Comparison of ENCODE assay signal across 8 mouse cellular contexts in the genomic region with DNA sequence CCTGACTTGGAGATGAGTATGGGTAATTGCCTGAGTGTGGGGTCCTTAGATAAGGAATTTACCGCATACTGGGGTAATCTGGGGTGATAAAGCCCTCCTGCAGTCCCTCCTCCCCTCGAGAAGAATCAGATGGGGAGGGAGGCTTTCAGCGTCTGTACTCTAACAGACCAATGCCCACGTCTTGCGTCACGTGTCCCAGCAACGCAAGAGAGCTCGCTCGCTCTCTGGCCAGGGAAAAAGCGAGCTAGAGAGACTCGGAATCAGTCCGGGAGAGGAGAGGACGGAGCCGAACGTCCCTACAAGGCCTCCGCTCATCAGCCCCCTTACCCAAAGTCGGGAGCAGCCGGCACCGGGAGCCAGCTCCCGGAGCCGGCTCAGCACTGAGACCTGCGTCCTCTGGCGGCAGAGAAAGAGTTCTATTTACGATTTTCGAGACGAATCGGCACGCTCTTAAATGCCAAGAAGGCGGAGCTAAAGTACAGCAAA. TPM values are rescaled to one million over a fixed set of nuclear protein-coding genes. Genes with fewer than 3 reads are reported as not detected.
DNase-seq lines count a peak whose midpoint lies in the region; ATAC-seq lines count a peak whose summit lies in the region.

No protein-coding gene starts in this region.

- H3K27me3 ChIP-seq in midbrain, embryonic 11.5 days (ENCODE audit: control insufficient read depth, insufficient read depth, low read length): peaks cover 33% of the 10 kb centered on the region

- ATAC-seq in granulocyte monocyte progenitor cell, adult 5-6 weeks (replicated peaks; ENCODE audit: poor library complexity, severe bottlenecking): peak; percentile 43
- ATAC-seq in midbrain, embryonic 11.5 days (ENCODE audit: low FRiP score): no peak

- peak overlapping the region; percentile 59; the same call in 1 of the 2 replicates for H3K4me2 ChIP-seq in midbrain, embryonic 11.5 days

- H3K9ac ChIP-seq in midbrain, embryonic 11.5 days (ENCODE audit: low read length): no peak overlapping the region

- peak; percentile 84 for DNase-seq in heart, adult 11 months
- DNase-seq in heart, postnatal 25 days (ENCODE audit: low spot score): no peak
- DNase-seq in adipocyte (ENCODE audit: low spot score): peak; percentile 50
- peak; percentile 58 to 59 for DNase-seq in kidney, postnatal 4 days
- peak; percentile 92 for DNase-seq in midbrain, embryonic 11.5 days (ENCODE audit: low spot score, missing footprints)
- DNase-seq in spleen, adult 18-20 months: no peak
- DNase-seq in left cerebral cortex, postnatal 4 days: no peak

- H3K4me1 ChIP-seq in midbrain, embryonic 11.5 days (ENCODE audit: control insufficient read depth, insufficient read depth, low read length): peaks cover 9% of the 10 kb centered on the region

- H3K36me3 ChIP-seq in midbrain, embryonic 11.5 days (ENCODE audit: control insufficient read depth, insufficient read depth, low read length): no peaks in the 10 kb centered on the region

- intact Hi-C loops in heart, postnatal 25 days (cut with DNase I): no loop called here
- intact Hi-C loops in left cerebral cortex, postnatal 4 days (cut with DNase I): loop anchor here (10.0 kb wide), 1 partner anchor 562 kb away; a partner anchor contains a TSS

- H3K9me3 ChIP-seq in midbrain, embryonic 11.5 days (ENCODE audit: control insufficient read depth, low read length): peaks cover 21% of the 10 kb centered on the region

- H3K27ac ChIP-seq in midbrain, embryonic 11.5 days (ENCODE audit: low read depth, low read length): no peak overlapping the region

- H3K4me3 ChIP-seq in midbrain, embryonic 11.5 days (ENCODE audit: low read depth, low read length): no peak overlapping the region

- 52% methylated on average over 29 of the region's 29 CpGs for WGBS in midbrain, embryonic 11.5 days

RNA-seq across cellular contexts. Expression of a gene that starts 13.0 kb away (rescaled TPM):
- total RNA-seq in heart, postnatal 25 days (2021): 1,000 to 10,000 TPM; 1,170 to 1,213 TPM
- 447 and 478 TPM in 2 replicates for total RNA-seq in granulocyte monocyte progenitor cell, adult 5-6 weeks (2014; fragmentation: Nextera tagmentation)
- 212 and 260 TPM in 2 replicates for total RNA-seq in granulocyte monocyte progenitor cell, adult 5-6 weeks (2017)
- polyA plus RNA-seq in midbrain, embryonic 11.5 days (2014; fragmentation: Nextera tagmentation; extraction: Ambion mirVana): 1,087 and 1,162 TPM in 2 replicates
- total RNA-seq in left cerebral cortex, postnatal 4 days (2021): 1,000 to 10,000 TPM; 1,551 to 1,677 TPM

RNA-seq across cellular contexts. Expression of a gene that starts 49.4 kb away (rescaled TPM):
- total RNA-seq in heart, postnatal 25 days (2021): 1 to 10 TPM; 1.6 to 2.2 TPM
- total RNA-seq in granulocyte monocyte progenitor cell, adult 5-6 weeks (2014; fragmentation: Nextera tagmentation): not detected in 2 replicates
- total RNA-seq in granulocyte monocyte progenitor cell, adult 5-6 weeks (2017): 1.4 and 4.7 TPM in 2 replicates
- polyA plus RNA-seq in midbrain, embryonic 11.5 days (2014; fragmentation: Nextera tagmentation; extraction: Ambion mirVana): 9.5 and 15.7 TPM in 2 replicates
- 1 to 10 TPM; 2.0 to 2.2 TPM for total RNA-seq in left cerebral cortex, postnatal 4 days (2021)

Comparison
In these comparisons a context has a peak if more than half of its experiments do, and no peak if none do; other contexts are left out.
1. DNase-seq: peak in heart, adult 11 months (single experiment), adipocyte (single experiment), kidney, postnatal 4 days (2 of 2) and midbrain, embryonic 11.5 days (single experiment); none in heart, postnatal 25 days (single experiment), spleen, adult 18-20 months (0 of 2) and left cerebral cortex, postnatal 4 days (single experiment).